Mouse (Mus musculus) cortical plate, adult 2 months (tissue): ENCODE results near the gene LTO1.

Experiments used
- CTCF ChIP-seq: fragments of 200-500 bp; IDR thresholded peaks from 2 replicates; pipeline ENCODE4 v1.5.1; 2011; ENCODE audit warnings: mild to moderate bottlenecking, control low read depth, low read length; ENCODE audit not compliant: insufficient read depth; ENCODE audit errors: extremely low read depth
- POLR2A ChIP-seq: fragments of 200-500 bp; IDR thresholded peaks from 2 replicates; pipeline ENCODE4 v1.6.1; 2011; ENCODE audit warnings: mild to moderate bottlenecking, low read length, control low read depth; ENCODE audit not compliant: insufficient read depth; ENCODE audit errors: extremely low read depth

DNA sequence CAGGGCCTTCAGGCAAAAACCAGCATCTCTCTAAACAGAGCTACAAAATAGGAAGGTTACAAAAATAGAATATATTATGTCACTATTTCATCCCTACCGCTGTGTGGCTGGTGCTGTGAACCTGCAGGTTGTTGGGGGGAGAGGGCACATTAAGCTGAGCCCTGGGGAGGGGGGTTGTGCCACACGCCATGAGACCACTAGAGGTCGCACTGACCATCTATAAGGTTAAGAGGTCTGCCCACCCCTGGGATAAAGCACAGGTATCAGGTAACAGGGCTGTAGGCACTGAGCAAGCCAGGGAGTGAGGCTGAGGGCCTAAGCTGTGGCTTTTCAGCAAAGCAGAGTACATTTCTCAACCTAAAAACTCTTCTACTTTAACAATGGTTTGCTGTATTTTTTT lies 16.9 kb downstream of the LTO1 start:
- TF ChIP-seq CTCF (peak; percentile 27; the same call in 1 of the 2 replicates), POLR2A (no peak)
